Mouse (Mus musculus): Measurements from ENCODE around the gene Cox20. TPM values are rescaled to one million over a fixed set of nuclear protein-coding genes. Genes with fewer than 3 reads are reported as not detected.
"Not testable (repeated sequence)": the region's sequence is repeated elsewhere in the genome, so short reads cannot be mapped to it uniquely, and the experiment has no call there.

The Cox20 gene
- polyA plus RNA-seq, 1 experiment from 2014 or later: 132 TPM

DNA sequence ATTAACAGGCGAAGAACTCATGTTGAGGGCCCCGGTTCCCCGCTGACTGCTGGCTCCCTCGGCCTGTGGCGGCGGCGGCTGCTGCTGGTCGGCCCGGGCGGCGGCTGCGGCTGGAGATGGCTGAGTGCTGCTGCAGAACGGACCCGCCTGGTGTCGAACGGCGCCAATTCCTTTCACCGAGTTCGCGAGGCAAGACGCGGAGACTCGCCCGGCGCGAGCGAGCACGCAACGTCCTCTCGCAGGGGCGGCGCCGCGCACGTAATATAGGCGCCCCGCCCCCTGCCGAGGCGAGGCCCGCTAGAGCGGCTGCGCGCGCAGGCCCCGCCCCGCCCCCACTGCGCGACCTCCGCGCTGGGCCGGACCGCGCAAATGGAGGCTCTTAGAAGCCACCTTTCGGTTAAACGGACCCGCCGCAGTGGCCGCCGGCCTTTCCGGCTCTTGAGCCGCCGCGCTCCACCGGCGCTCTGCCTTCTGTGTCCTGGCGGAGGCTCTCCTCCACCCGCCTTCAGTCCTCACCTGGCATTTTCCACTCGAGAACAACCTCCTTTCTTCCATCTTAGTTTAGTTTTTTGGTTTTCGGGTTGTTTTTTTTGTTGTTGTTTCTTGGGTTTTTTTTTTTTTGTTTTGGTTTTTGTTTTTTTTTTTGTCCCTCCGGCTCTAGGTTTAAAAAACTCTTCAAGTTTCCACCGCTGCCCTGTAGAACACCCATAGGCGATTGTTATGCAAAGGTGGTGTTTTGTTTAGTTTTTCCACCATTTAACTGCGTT is 18.8 kb downstream of the Cox20 start, which contains the start of gene Hnrnpu:
Hnrnpu (minus strand) TSS at position 247 of the 767 bp plus-strand sequence.
- H3K4me1 ChIP-seq (replicated peaks): peaks cover 18% of the 10 kb centered on the region
- H3K4me3 ChIP-seq (replicated peaks): peak within 1 kb of the TSS; percentile 100
- peak within 1 kb of the TSS; percentile 100 for H3K27ac ChIP-seq
- ATAC-seq (ENCODE audit: insufficient number of reproducible peaks, insufficient read depth, low FRiP score, low TSS enrichment, low read depth): peak; percentile 85
- H3K36me3 ChIP-seq: peaks cover 22% of the 10 kb centered on the region
- no peaks in the 10 kb centered on the region for H3K27me3 ChIP-seq
- WGBS: under 1% methylated on average over 73 of the region's 73 CpGs
- no peaks in the 10 kb centered on the region for H3K9me3 ChIP-seq
- H3K9ac ChIP-seq (replicated peaks): peak within 1 kb of the TSS; percentile 100
- H3K4me2 ChIP-seq: peak within 1 kb of the TSS; percentile 58

DNA sequence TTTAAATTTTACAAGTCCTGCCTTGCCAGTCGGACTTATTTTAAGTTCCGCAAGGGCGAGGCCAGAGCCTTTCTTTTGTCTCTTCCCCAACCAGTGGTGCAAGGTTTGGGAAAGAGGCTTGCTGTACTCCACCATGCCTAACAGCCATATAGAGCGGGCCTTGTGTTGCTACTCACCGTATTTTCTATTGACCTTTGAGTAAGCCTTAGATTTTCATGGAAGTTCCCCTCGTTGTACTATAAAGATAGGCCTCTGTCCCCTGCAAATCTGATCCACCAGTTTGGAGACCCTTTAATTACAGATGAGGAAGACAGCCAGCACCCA is 19.4 kb downstream of the Cox20 start:
- Histone ChIP-seq H3K4me1 (replicated peaks) (peaks cover 14% of the 10 kb centered on the region), H3K36me3 (peaks cover 17% of the 10 kb centered on the region), H3K27ac (peak overlapping the region; percentile 100), H3K9ac (replicated peaks) (peak overlapping the region; percentile 100), H3K27me3 (no peaks in the 10 kb centered on the region), H3K4me3 (replicated peaks) (peak overlapping the region; percentile 100), H3K9me3 (no peaks in the 10 kb centered on the region), H3K4me2 (peak overlapping the region; percentile 58)
- no peak for ATAC-seq (ENCODE audit: insufficient number of reproducible peaks, insufficient read depth, low FRiP score, low TSS enrichment, low read depth)
- 6% methylated on average over 6 of the region's 6 CpGs for WGBS

- H3K4me2 ChIP-seq: no peak overlapping the region
- 88% methylated on average over 2 of the region's 2 CpGs for WGBS
- H3K27me3 ChIP-seq: no peaks in the 10 kb centered on the region
- 0 out of 2 replicates have a peak, but pooled peaks cover under 1% of the 10 kb centered on the region for H3K4me1 ChIP-seq (replicated peaks)
- H3K9me3 ChIP-seq: 0 out of 2 replicates have a peak, but pooled peaks cover 6% of the 10 kb centered on the region
- H3K36me3 ChIP-seq: peaks cover under 1% of the 10 kb centered on the region
- no peak overlapping the region for H3K27ac ChIP-seq
- no peak for ATAC-seq (ENCODE audit: insufficient number of reproducible peaks, insufficient read depth, low FRiP score, low TSS enrichment, low read depth)
- H3K4me3 ChIP-seq (replicated peaks): no peak overlapping the region
- no peak overlapping the region for H3K9ac ChIP-seq (replicated peaks)
Observed at GRCm38 (mm10) chr1:178340213-178340612, 21.3 kb downstream of the Cox20 start.

DNA sequence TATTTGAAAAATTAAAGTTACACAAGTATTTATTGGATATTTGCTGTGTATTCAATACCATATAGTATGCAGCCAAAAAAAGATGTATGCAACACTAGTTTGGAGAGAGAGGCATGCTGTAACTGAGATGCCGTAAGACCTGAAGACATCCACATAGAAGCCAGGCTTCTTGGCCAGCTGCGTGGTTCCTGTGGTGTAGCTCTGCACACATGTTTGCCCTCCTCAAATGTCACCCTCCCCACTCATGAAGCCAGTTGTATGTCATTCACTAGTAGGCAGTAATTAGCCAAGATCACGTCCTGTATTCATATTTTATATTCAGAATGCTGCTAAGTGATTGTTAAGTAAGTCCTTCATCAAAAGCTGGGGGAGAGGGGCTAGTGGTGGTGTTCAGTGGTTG is 22.5 kb downstream of the Cox20 start:
- Histone ChIP-seq H3K4me2 (no peak overlapping the region), H3K4me3 (replicated peaks) (no peak overlapping the region), H3K9me3 (0 out of 2 replicates have a peak, but pooled peaks cover 6% of the 10 kb centered on the region), H3K27ac (no peak overlapping the region), H3K27me3 (no peaks in the 10 kb centered on the region), H3K36me3 (no peaks in the 10 kb centered on the region), H3K4me1 (replicated peaks) (no peaks in the 10 kb centered on the region), H3K9ac (replicated peaks) (no peak overlapping the region)
- WGBS: 80% methylated on average over 3 of the region's 3 CpGs
- ATAC-seq (ENCODE audit: insufficient number of reproducible peaks, insufficient read depth, low FRiP score, low TSS enrichment, low read depth): no peak

DNA sequence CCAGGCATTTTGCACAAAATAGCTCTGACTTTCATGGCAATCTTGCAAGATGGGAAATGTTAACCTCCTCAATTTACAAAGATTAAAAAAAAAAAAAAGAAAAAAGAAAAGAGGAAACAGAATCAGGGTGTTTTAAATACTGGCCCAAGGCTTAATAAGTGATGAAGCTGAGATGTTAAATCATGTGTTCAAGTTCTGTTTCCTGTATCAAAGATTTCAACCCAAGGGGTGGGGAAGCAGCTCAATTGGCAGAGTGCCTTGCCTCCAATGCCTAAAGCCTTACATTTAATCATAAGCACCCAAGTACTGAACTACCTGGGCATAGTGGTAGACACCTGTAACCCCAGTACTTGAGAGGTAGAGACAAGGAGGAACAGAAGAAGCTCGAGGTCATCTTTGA is 23.1 kb downstream of the Cox20 start:
- Histone ChIP-seq H3K27me3 (no peaks in the 10 kb centered on the region), H3K27ac (no peak overlapping the region), H3K9me3 (0 out of 2 replicates have a peak, but pooled peaks cover 6% of the 10 kb centered on the region), H3K4me2 (no peak overlapping the region), H3K36me3 (no peaks in the 10 kb centered on the region), H3K9ac (replicated peaks) (no peak overlapping the region), H3K4me3 (replicated peaks) (no peak overlapping the region), H3K4me1 (replicated peaks) (no peaks in the 10 kb centered on the region)
- 70% methylated on average over 1 of the region's 1 CpGs for WGBS
- ATAC-seq (ENCODE audit: insufficient number of reproducible peaks, insufficient read depth, low FRiP score, low TSS enrichment, low read depth): no peak

GRCm38 (mm10) chr1:178342612-178343011 is 23.7 kb downstream of the Cox20 start:
- Histone ChIP-seq H3K27ac (no peak overlapping the region), H3K4me1 (replicated peaks) (no peaks in the 10 kb centered on the region), H3K4me3 (replicated peaks) (no peak overlapping the region), H3K4me2 (no peak overlapping the region), H3K27me3 (no peaks in the 10 kb centered on the region), H3K9me3 (0 out of 2 replicates have a peak, but pooled peaks cover 6% of the 10 kb centered on the region), H3K9ac (replicated peaks) (no peak overlapping the region), H3K36me3 (no peaks in the 10 kb centered on the region)
- WGBS: 81% methylated on average over 5 of the region's 5 CpGs
- ATAC-seq (ENCODE audit: insufficient number of reproducible peaks, insufficient read depth, low FRiP score, low TSS enrichment, low read depth): no peak

DNA sequence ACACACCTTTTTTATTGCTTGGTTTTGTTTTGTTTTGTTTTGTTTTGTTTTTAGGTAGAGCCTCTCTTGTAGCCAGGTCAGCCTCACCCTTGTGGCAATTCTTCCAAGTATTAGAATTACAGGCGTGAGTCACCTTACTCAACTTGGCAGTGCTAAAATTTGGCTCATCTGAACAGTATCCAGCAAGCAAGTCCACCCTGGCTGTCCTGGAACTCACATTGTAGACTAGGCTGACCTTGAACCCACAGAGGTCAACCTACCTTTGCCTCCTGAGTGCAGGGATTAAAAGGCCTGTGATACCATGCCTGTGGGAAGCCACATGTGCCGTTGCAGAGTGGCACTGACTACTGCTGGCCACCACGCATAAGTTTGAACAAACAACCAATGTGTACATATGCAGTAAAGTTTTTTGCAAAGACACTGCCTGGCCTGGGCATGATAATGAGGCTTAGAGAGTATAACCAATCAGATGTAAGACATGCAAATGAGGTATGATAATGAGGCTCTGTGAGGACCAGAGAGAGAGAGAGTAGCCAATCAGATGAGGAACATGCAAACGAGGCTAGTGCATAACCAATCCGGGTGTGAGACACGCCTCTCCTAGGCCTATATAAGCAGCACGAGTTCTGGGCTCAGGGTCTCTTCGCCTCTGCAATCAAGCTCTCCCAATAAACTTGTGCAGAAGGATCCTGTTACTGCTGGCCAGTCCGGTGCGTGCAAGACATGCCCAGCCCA is 25.3 kb downstream of the Cox20 start:
- H3K27me3 ChIP-seq; H3K4me1 ChIP-seq (replicated peaks); H3K9ac ChIP-seq (replicated peaks); H3K9me3 ChIP-seq; H3K27ac ChIP-seq; H3K4me3 ChIP-seq (replicated peaks); ATAC-seq (ENCODE audit: insufficient number of reproducible peaks, insufficient read depth, low FRiP score, low TSS enrichment, low read depth); H3K36me3 ChIP-seq; H3K4me2 ChIP-seq: not testable (repeated sequence)
- 88% methylated on average over 10 of the region's 10 CpGs for WGBS

- Histone ChIP-seq H3K9ac (replicated peaks) (no peak overlapping the region), H3K36me3 (no peaks in the 10 kb centered on the region), H3K4me2 (no peak overlapping the region), H3K4me3 (replicated peaks) (no peak overlapping the region), H3K4me1 (replicated peaks) (no peaks in the 10 kb centered on the region), H3K27ac (no peak overlapping the region), H3K9me3 (no peaks in the 10 kb centered on the region), H3K27me3 (no peaks in the 10 kb centered on the region)
- no peak for ATAC-seq (ENCODE audit: insufficient number of reproducible peaks, insufficient read depth, low FRiP score, low TSS enrichment, low read depth)
- 92% methylated on average over 2 of the region's 2 CpGs for WGBS
Observed at GRCm38 (mm10) chr1:178350792-178351191, 31.9 kb downstream of the Cox20 start.

DNA sequence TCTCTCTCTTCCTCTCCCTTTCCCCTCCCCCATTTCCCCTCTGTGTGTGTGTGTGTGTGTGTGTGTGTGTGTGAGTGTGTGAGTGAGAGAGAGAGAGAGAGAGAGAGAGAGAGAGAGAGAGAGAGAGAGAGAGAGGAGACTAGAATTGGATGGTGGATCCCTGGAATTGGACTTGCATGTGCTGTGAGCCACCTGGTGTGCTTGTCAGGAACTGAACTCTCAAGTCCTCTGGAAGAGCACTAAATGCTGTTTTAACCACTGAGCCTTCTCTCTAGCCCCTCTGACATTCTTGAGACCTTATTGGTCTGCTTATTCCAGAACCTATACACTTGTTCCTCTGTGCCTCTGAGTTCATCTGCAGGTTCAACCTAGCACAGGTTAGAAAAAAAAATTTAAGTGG is 32.7 kb downstream of the Cox20 start:
- ATAC-seq (ENCODE audit: insufficient number of reproducible peaks, insufficient read depth, low FRiP score, low TSS enrichment, low read depth): no peak
- no peaks in the 10 kb centered on the region for H3K9me3 ChIP-seq

DNA sequence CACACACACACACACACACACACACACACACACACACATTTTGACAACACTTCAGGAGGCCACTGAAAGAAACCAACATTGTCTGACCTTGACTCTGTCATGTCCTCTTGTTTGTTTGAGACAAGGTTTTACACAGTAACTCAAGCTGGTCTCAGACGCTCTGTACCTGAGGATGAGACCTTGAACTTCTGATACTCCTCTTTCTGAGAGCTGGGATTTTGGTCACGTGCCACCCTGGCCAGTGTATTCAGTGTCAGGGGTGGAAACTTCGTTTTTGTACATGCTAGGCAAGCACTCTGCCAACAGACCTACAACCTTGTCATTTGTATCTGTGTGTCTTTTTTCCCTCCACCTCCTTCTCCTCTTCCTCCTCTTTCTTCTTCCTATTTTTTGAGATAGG is 35.6 kb downstream of the Cox20 start:
- Histone ChIP-seq H3K9ac (replicated peaks) (no peak overlapping the region), H3K36me3 (no peaks in the 10 kb centered on the region), H3K27me3 (no peaks in the 10 kb centered on the region), H3K4me1 (replicated peaks) (no peaks in the 10 kb centered on the region), H3K4me2 (no peak overlapping the region), H3K4me3 (replicated peaks) (no peak overlapping the region), H3K27ac (no peak overlapping the region), H3K9me3 (no peaks in the 10 kb centered on the region)
- 60% methylated on average over 3 of the region's 3 CpGs for WGBS
- ATAC-seq (ENCODE audit: insufficient number of reproducible peaks, insufficient read depth, low FRiP score, low TSS enrichment, low read depth): no peak

More for the DNA sequence above, 32.7 kb downstream of the Cox20 start:
- 0 out of 2 replicates have a peak overlapping the region, but pooled peaks have one; percentile 12 for H3K9ac ChIP-seq (replicated peaks)
- H3K36me3 ChIP-seq: no peaks in the 10 kb centered on the region
- H3K27me3 ChIP-seq: no peaks in the 10 kb centered on the region
- H3K27ac ChIP-seq: no peak overlapping the region
- no peak overlapping the region for H3K4me2 ChIP-seq
- no peak overlapping the region for H3K4me3 ChIP-seq (replicated peaks)
- no peaks in the 10 kb centered on the region for H3K4me1 ChIP-seq (replicated peaks)

DNA sequence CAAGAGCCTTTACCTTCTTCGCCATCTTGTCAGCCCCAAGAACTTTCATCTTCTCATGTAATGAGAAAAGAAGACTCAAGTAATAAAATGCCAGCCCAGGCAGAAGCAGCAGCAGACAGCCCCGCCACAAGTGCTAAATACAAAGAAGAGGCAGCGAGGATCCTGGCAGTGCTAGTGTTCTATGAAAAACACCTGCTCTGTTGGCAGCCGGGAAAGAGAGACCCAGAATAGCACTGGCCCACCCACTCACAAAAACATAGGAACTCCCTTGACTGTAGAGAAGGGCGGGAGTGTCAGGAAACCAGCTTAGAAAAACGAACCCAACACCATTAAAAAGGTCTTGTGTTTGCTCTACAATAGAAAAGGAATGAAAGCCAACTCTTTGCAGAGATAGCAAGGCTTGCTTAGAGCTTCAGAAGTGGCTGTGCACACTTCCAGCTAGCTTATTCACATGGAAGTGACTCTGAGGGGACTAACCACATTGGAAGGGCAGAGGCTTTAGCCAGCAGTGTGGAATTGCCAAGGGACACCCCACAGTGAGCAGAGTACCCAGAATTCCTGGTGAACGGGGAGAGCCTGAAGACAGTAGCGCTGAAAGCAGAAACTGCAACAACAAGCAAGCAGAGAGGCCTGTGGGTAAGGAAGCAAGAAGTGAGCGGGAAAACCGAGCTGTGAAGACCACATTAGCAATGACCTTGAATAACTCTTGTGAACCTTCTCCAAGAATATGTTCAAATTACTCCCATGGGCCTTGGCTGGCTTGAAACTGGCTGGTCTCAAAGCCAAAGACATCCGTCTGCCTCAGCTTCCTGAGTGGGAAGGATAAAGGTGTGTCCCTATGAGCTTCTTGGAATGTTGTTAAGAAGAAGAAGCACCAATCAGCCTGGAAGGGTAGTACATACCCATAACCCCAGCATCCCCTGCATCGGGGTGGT is 39.1 kb downstream of the Cox20 start:
- 75% methylated on average over 12 of the region's 12 CpGs for WGBS
- H3K9me3 ChIP-seq: no peaks in the 10 kb centered on the region
- no peak overlapping the region for H3K27ac ChIP-seq
- no peak overlapping the region for H3K4me2 ChIP-seq
- no peaks in the 10 kb centered on the region for H3K36me3 ChIP-seq
- H3K4me1 ChIP-seq (replicated peaks): no peaks in the 10 kb centered on the region
- no peak for ATAC-seq (ENCODE audit: insufficient number of reproducible peaks, insufficient read depth, low FRiP score, low TSS enrichment, low read depth)
- H3K9ac ChIP-seq (replicated peaks): no peak overlapping the region
- H3K27me3 ChIP-seq: no peaks in the 10 kb centered on the region
- H3K4me3 ChIP-seq (replicated peaks): no peak overlapping the region
